Mouse (Mus musculus): ENCODE data around the gene Gm1993.
"Not testable (repeated sequence)": the region's sequence is repeated elsewhere in the genome, so short reads cannot be mapped to it uniquely, and the experiment has no call there.

The Gm1993 gene

DNA sequence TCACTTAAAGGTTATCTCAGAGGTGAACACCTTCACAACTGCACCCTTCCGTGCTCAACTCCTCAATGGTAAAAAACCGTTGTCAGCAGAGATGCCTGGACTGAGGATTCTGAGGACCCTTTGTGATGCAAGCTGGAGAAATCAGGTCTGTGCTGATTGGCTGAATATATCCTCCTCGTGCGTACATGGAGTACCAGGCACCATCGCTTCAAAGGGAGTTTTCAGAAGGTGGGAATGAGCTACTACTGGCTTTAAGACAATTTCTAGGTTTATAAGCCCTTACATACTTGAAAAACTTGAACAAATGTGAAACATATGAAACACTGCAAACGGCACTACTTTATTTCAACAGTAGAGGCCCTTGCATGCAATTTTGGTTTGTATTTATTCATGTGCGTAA is at the start of gene Gm1993:
Gene Gm1993 (minus strand): TSS at position 101 of the 400 bp plus-strand sequence.
- not testable (repeated sequence) for DNase-seq (ENCODE audit: low read depth)

Measured in c-Kit-positive CD71-negative TER-119-negative erythroid progenitor cells, embryonic 14.5 days (primary cell).